Mouse (Mus musculus): ENCODE data around the gene Ano10.
"Not testable (repeated sequence)": the region's sequence is repeated elsewhere in the genome, so short reads cannot be mapped to it uniquely, and the experiment has no call there.

Gene Ano10

GRCm38 (mm10) chr9:122197021-122197420, 97.2 kb downstream of the Ano10 start:
- no peak for DNase-seq (ENCODE audit: low spot score)

- DNase-seq (ENCODE audit: low spot score) = no peak
Measured at GRCm38 (mm10) chr9:122195042-122195682, 99.1 kb downstream of the Ano10 start.

- DNase-seq (ENCODE audit: low spot score) = peak; percentile 30
Measured at GRCm38 (mm10) chr9:122193823-122194222, 100.4 kb downstream of the Ano10 start.

GRCm38 (mm10) chr9:122193361-122193760, 100.9 kb downstream of the Ano10 start:
- no peak for DNase-seq (ENCODE audit: low spot score)

GRCm38 (mm10) chr9:122188724-122189123, 105.5 kb downstream of the Ano10 start:
- peak; percentile 88 for DNase-seq (ENCODE audit: low spot score)

GRCm38 (mm10) chr9:122187451-122187921, 106.7 kb downstream of the Ano10 start:
- DNase-seq (ENCODE audit: low spot score) = no peak

GRCm38 (mm10) chr9:122186643-122187226, 107.5 kb downstream of the Ano10 start:
- no peak for DNase-seq (ENCODE audit: low spot score)

- no peak for DNase-seq (ENCODE audit: low spot score)
Measured at GRCm38 (mm10) chr9:122185953-122186352, 108.3 kb downstream of the Ano10 start.

- DNase-seq (ENCODE audit: low spot score) = peak; percentile 72
Measured at GRCm38 (mm10) chr9:122185061-122185460, 109.2 kb downstream of the Ano10 start.

- no peak for DNase-seq (ENCODE audit: low spot score)
Measured at GRCm38 (mm10) chr9:122184329-122184728, 109.9 kb downstream of the Ano10 start.

GRCm38 (mm10) chr9:122183074-122183473, 111.1 kb downstream of the Ano10 start:
- no peak for DNase-seq (ENCODE audit: low spot score)

GRCm38 (mm10) chr9:122180105-122180504, 114.1 kb downstream of the Ano10 start:
- DNase-seq (ENCODE audit: low spot score) = no peak

- no peak for DNase-seq (ENCODE audit: low spot score)
Measured at GRCm38 (mm10) chr9:122178427-122178826, 115.8 kb downstream of the Ano10 start.

GRCm38 (mm10) chr9:122177256-122178220, 116.7 kb downstream of the Ano10 start:
- no peak for DNase-seq (ENCODE audit: low spot score)

GRCm38 (mm10) chr9:122174723-122175122, 119.5 kb downstream of the Ano10 start:
- DNase-seq (ENCODE audit: low spot score) = no peak

GRCm38 (mm10) chr9:122173405-122174233, 120.6 kb downstream of the Ano10 start:
- no peak for DNase-seq (ENCODE audit: low spot score)

- DNase-seq (ENCODE audit: low spot score) = no peak
Measured at GRCm38 (mm10) chr9:122172612-122173186, 121.5 kb downstream of the Ano10 start.

- DNase-seq (ENCODE audit: low spot score) = no peak
Measured at GRCm38 (mm10) chr9:122169901-122170300, 124.3 kb downstream of the Ano10 start.

- not testable (repeated sequence) for DNase-seq (ENCODE audit: low spot score)
Measured at GRCm38 (mm10) chr9:122167719-122168118, 126.5 kb downstream of the Ano10 start.

- DNase-seq (ENCODE audit: low spot score) = no peak
Measured at GRCm38 (mm10) chr9:122164535-122164934, 129.7 kb downstream of the Ano10 start.

- DNase-seq (ENCODE audit: low spot score) = no peak
Measured at GRCm38 (mm10) chr9:122157079-122157441, 137.2 kb downstream of the Ano10 start.

All from T-cell, adult 2 months (primary cell).